Mouse (Mus musculus): Measurements from ENCODE around the gene Ptges. TPM values are rescaled to one million over a fixed set of nuclear protein-coding genes. Genes with fewer than 3 reads are reported as not detected.
A peak's percentile ranks its signal among the peaks of the same experiment; 100 is the strongest.

Gene Ptges
- total RNA-seq, 2 experiments from 2014 or later: 3.0 to 6.5 TPM

DNA sequence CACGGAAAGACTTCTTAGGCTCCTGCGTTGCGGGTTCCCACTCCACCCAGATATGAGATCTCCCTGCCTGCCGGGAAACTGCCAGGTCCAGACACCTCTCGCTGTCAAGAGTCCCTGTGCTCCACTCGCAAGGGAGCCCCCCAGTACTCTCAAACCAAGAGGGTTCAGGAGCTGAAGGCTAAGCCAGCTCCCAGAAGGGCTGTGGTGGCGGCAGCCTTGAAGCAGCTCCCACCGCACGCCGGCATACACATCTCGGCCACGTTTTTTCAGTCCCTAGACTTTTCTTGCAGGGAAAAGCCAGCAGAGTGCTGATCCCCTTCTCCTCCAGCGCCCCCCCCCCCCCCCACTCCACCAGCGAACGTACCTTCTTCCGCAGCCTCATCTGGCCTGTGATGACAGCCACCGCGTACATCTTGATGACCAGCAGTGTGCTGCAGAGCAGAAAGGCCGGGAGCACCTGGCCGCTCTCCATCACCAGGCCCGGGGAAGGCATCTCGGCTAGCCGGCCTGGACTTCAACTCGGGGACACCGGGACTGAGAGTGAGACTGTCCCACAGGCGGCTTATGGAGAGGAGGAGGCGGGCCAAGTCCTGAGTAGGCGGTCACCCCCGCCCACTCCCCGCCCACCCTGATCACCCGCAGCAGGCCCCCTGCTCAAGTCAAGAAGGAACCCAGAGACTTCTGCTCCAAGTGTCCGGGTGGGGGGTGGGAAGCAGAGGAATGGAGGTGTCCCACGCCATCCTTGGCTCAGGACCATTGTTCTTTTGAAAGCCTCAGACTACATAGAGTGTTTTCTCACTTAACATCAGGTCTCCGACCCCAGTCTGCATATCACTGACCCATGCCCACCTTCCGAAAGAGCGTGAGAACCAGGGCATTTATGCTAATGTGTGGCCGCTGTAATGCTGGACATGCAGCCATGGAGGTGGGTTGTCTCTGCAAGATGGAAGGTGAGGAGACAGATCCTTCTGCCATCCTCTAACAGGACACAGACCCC lies 26.6 kb downstream of the Ptges start:
- intact Hi-C loops (cut with DNase I): no loop called here
- DNase-seq: no peak

GRCm38 (mm10) chr2:30902256-30902655 lies 27.4 kb downstream of the Ptges start:
- no peak for DNase-seq
- intact Hi-C loops (cut with DNase I): no loop called here

DNA sequence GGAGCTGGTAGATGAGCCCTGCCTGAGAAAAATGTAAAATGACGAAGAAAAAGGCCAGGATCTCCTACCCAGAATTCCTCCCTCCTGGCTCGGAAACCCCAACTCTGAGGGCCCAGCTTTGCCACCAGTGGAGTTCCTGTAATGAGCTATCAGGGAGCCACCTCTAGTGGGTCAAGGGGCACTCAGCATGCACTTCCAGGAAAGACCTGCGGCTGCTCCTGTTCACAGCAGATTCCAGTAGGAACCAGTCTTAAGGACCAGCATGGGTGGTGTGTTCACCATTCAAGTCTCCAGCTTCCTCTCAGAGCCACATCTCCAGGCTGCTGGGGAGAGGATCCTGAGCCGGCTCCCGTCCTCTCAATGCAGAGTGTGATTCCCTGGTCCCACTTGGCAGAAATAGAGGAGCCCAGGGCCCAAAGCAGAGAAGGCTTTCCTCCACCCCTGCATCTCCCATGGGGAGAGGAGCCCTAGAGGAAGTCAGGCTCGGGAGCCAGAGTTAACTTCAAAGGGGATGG lies 28.0 kb downstream of the Ptges start:
- DNase-seq: no peak
- intact Hi-C loops (cut with DNase I): no loop called here

DNA sequence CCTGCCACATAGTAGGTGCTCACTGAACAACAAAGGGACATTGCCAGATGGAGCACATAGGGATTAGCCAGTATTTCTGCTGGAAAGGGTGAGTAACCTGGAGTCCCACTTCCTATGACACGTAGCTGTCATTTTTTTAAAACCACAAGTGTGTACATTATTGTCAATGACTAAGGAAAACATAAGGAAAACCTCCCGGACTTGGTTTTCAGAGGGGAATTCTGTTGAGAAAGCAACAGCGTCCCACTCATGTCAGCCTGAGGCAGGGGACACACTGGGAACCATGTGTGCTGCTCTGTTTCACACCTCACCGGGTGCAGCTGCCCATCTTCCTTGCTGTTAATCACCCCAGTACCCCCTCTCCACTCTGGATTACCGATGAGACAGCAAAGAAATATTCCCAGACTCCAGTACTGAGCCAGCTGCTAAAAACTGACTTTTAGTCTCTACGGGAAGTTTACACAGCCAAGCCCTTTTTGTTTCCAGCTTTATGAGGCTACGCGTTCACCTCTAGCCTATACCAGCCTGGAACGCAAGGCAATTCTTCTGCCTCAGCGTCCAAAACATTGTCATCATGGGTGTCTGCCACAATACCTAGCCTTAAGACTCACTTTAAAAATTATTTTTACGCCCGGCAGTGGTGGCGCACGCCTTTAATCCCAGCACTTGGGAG lies 30.1 kb downstream of the Ptges start:
- no peak for DNase-seq
- intact Hi-C loops (cut with DNase I): no loop called here

DNA sequence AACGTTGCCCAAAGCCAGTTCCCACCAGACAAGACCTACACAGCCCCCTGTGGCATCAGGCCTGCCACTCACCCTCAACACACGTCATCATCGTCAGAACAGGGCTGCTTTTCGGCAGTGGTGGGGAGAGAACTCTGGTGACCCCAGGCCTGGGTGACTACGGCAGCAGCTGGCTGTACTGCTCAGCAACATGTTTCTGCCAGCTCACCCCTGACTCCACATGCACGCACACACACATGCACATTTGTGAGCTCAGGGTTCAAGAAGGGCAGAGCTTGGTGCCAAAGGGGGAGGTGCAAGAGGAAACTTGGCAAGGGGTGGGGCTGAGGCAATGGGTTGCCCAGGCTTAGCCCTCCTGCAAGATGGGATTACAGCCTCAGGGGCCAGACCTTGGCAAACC lies 32.4 kb downstream of the Ptges start:
- intact Hi-C loops (cut with DNase I): no loop called here
- no peak for DNase-seq

DNA sequence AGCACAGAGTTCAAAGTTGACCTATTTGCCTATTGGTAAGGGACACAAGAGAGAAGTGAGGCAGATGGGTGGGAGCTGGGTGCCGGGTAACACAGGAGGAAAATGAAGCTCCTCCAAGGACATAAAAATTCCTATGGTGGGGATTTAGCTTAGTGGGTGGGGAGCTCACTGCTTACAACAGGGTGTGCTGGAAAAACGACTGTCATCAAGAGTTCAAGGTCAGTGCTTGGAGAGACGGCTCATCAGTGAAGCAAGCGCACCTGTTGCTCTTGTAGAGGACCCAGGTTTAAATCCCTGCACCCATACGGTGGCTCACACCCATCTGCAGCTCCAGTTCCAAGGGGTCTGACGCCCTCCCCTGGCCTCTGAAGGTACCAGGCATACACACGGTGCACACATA lies 35.7 kb downstream of the Ptges start:
- intact Hi-C loops (cut with DNase I): no loop called here
- no peak for DNase-seq

DNA sequence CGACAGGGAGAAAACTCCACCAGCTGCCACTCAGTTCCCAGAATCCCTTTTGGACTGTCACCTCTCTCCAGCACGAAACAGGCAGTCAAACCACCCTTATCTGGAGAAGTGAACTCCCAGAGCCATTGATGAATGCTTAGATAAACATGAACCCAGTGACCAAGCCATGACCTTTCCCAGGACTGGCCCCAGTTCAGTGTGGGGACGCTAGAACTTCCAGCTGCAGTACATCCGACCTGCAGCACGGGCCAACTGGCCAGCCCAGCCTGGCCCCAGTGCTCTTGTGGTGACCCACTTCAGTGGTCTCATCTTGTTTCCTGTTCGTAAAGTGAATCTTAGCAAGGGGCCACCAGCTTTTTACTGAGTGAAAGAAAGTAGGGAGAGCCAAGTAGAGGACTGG lies 36.3 kb downstream of the Ptges start:
- intact Hi-C loops (cut with DNase I): no loop called here
- DNase-seq: no peak

DNA sequence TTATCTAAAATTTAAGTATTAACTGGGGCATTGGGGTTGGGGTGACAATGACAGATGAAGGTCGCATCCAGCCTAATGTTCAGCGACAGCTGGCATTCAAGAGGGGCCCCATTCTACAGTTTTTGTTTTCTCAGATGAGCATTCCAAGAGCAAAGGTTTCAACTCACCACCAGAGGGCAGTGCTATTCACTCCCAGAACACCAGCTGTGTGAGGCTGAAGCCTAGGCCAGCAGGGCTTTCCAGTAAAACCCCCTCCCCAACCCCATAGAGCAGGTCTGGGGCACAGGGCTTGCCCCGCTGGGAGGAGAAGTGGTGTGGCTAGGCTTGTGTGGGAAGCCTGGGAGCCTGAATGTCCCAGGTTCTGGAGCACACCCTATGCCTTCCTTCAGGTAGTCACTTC lies 38.7 kb downstream of the Ptges start:
- peak in 1 of 2 experiments; percentile 39 for DNase-seq
- intact Hi-C loops (cut with DNase I): loop anchor here (2.0 kb wide), 1 partner anchor 38 kb away; the partner anchor contains the start of gene Ptges

- peak; percentile 60 to 66 for DNase-seq
- intact Hi-C loops (cut with DNase I): no loop called here
These were observed 44.1 kb downstream of the Ptges start for GRCm38 (mm10) chr2:30885453-30886163.

DNA sequence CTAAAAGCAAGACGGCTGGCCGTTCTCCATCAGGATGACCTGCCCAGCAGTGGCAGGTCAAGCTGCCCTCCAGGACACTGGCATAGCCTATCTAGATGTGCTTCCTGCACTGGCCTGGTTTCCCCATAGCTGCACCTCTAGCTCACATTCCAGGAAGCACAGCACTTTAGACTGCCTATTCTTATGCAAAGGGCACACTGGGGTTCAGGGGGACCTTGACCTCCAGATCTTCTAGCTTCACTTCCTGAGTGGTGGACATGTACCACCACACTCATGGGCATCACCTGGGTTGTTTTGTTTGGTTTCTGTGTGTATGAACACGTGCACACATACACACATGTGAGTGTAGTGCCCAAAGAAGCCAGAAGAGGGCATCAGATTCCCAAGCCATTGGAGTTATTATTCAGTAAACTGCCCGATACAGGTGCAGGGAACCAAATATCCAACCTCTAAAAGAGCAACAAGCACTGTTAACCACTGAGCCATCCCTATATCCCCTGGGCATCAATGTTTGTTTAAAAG lies 44.8 kb downstream of the Ptges start:
- DNase-seq: no peak
- intact Hi-C loops (cut with DNase I): no loop called here

- no peak for DNase-seq
- intact Hi-C loops (cut with DNase I): no loop called here
These were observed 48.4 kb downstream of the Ptges start for GRCm38 (mm10) chr2:30881215-30881614.

GRCm38 (mm10) chr2:30879481-30879880 lies 50.2 kb downstream of the Ptges start:
- no peak for DNase-seq

GRCm38 (mm10) chr2:30875621-30876432 lies 53.8 kb downstream of the Ptges start:
- DNase-seq: peak in 1 of 2 experiments; percentile 62
- intact Hi-C loops (cut with DNase I): no loop called here

More at GRCm38 (mm10) chr2:30879481-30879880, 50.2 kb downstream of the Ptges start:
- intact Hi-C loops (cut with DNase I): no loop called here

- intact Hi-C loops (cut with DNase I): no loop called here
- no peak for DNase-seq
These were observed 54.6 kb downstream of the Ptges start for GRCm38 (mm10) chr2:30875096-30875495.

GRCm38 (mm10) chr2:30874445-30874844 lies 55.2 kb downstream of the Ptges start:
- intact Hi-C loops (cut with DNase I): no loop called here
- DNase-seq: no peak

DNA sequence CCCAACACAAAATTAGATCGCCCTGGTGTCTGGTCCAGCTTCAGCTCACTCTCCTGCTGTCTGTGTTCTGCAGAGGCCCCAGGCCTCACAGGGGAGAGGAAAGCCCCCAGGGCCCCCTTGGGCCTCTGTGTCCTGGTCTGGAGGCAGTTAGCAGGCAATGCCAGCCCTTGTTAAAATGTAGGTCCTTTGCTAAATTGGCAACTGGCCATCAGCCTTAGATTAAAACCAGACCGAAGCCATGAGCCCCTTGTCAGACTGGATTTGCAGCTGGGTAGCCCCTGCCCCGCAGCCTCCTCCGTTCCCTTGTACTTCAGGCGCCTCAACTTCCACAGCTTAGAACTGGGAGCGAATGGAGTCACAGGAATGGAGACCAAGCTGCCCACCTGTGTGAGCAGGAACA lies 57.0 kb downstream of the Ptges start:
- intact Hi-C loops (cut with DNase I): no loop called here
- no peak for DNase-seq

GRCm38 (mm10) chr2:30870863-30871262 lies 58.8 kb downstream of the Ptges start:
- peak; percentile 52 to 53 for DNase-seq
- intact Hi-C loops (cut with DNase I): no loop called here

- no peak for DNase-seq
- intact Hi-C loops (cut with DNase I): no loop called here
These were observed 64.2 kb downstream of the Ptges start for GRCm38 (mm10) chr2:30865426-30865825.

- peak in 1 of 2 experiments; percentile 39 for DNase-seq
- intact Hi-C loops (cut with DNase I): no loop called here
These were observed 64.7 kb downstream of the Ptges start for GRCm38 (mm10) chr2:30864968-30865381.

GRCm38 (mm10) chr2:30863574-30863973 lies 66.1 kb downstream of the Ptges start:
- DNase-seq: no peak
- intact Hi-C loops (cut with DNase I): no loop called here

All from gastrocnemius, postnatal 36 days (tissue).